Mouse (Mus musculus) left cerebral cortex, postnatal 10 days (tissue): ENCODE data around the gene Slamf9. TPM values are rescaled to one million over a fixed set of nuclear protein-coding genes. Genes with fewer than 3 reads are reported as not detected.
A peak's percentile ranks its signal among the peaks of the same experiment; 100 is the strongest.

Source experiments
- DNase-seq, 2 experiments: peaks; one replicate each; pipeline ENCODE4 v3.0.0; 2021 to 2022; ENCODE audit warnings: low spot score in 2 of 2, mixed read lengths in 1 of 2; ENCODE audit errors: extremely low spot score in 1 of 2
- intact Hi-C: fragments of 180-260 bp; cut with DNase I; formaldehyde crosslinking; loops from one replicate; pipeline ENCODE4 v1.15.1; 2025
- total RNA-seq, 2 experiments: library from RNA; stranded (reverse); gene quantifications; 2 replicates each; pipeline ENCODE4 v1.2.3; 2021

Gene Slamf9
- total RNA-seq, 2 experiments from 2014 or later, result 0.43 to 0.81 TPM

- DNase-seq, result no peak
- intact Hi-C loops, result no loop called here
These were observed 19.0 kb upstream of the Slamf9 start for GRCm38 (mm10) chr1:172456001-172456677.

GRCm38 (mm10) chr1:172457196-172457595, 18.0 kb upstream of the Slamf9 start:
- DNase-seq, result no peak
- intact Hi-C loops, result no loop called here

- no peak for DNase-seq
- intact Hi-C loops, result no loop called here
These were observed 17.1 kb upstream of the Slamf9 start for GRCm38 (mm10) chr1:172458041-172458440.

GRCm38 (mm10) chr1:172461602-172462001, 13.6 kb upstream of the Slamf9 start:
- DNase-seq, result no peak
- intact Hi-C loops, result no loop called here

GRCm38 (mm10) chr1:172462534-172462933, 12.6 kb upstream of the Slamf9 start:
- intact Hi-C loops, result no loop called here
- DNase-seq, result no peak

- intact Hi-C loops, result no loop called here
- no peak for DNase-seq
These were observed 11.5 kb upstream of the Slamf9 start for GRCm38 (mm10) chr1:172463387-172464333.

- intact Hi-C loops, result no loop called here
These were observed 6.8 kb upstream of the Slamf9 start for GRCm38 (mm10) chr1:172468301-172468877.

GRCm38 (mm10) chr1:172469373-172469772, 5.8 kb upstream of the Slamf9 start:
- intact Hi-C loops, result no loop called here
- DNase-seq, result no peak

More at GRCm38 (mm10) chr1:172468301-172468877, 6.8 kb upstream of the Slamf9 start:
- no peak for DNase-seq

- no peak for DNase-seq
These were observed 5.2 kb upstream of the Slamf9 start for GRCm38 (mm10) chr1:172469810-172470448.

GRCm38 (mm10) chr1:172472909-172473308, 2.2 kb upstream of the Slamf9 start:
- intact Hi-C loops, result no loop called here
- no peak for DNase-seq

More at GRCm38 (mm10) chr1:172469810-172470448, 5.2 kb upstream of the Slamf9 start:
- intact Hi-C loops, result no loop called here

GRCm38 (mm10) chr1:172474196-172474595, 962 bp upstream of the Slamf9 start:
- intact Hi-C loops, result no loop called here
- DNase-seq, result no peak

GRCm38 (mm10) chr1:172478020-172478419, 2.9 kb downstream of the Slamf9 start:
- DNase-seq, result no peak
- intact Hi-C loops, result no loop called here

GRCm38 (mm10) chr1:172480376-172480775, 5.2 kb downstream of the Slamf9 start:
- no peak for DNase-seq
- intact Hi-C loops, result no loop called here

GRCm38 (mm10) chr1:172481111-172481510, 6.0 kb downstream of the Slamf9 start:
- intact Hi-C loops, result no loop called here
- no peak for DNase-seq

- DNase-seq, result peak; percentile 92 to 96
- intact Hi-C loops, result no loop called here
These were observed 6.6 kb downstream of the Slamf9 start, which contains the start of gene Igsf9 for GRCm38 (mm10) chr1:172481540-172482280. TSS of gene Igsf9 (plus strand) at chr1:172481788.

GRCm38 (mm10) chr1:172482518-172483360, 7.6 kb downstream of the Slamf9 start:
- no peak for DNase-seq
- intact Hi-C loops, result no loop called here

GRCm38 (mm10) chr1:172483361-172483660, 8.2 kb downstream of the Slamf9 start:
- intact Hi-C loops, result no loop called here
- peak in 1 of 2 experiments; percentile 30 for DNase-seq

- intact Hi-C loops, result no loop called here
- DNase-seq, result no peak
These were observed 9.1 kb downstream of the Slamf9 start for GRCm38 (mm10) chr1:172484236-172484635.
